Mouse (Mus musculus) lung, postnatal 0 days (tissue): ENCODE results near the gene Sergef.
A peak's percentile ranks its signal among the peaks of the same experiment; 100 is the strongest.

Source experiments
- CTCF ChIP-seq: IDR thresholded peaks from 2 replicates; pipeline ENCODE4 v1.5.1; 2016; ENCODE audit warnings: antibody characterized with exemption, mild to moderate bottlenecking
- EP300 ChIP-seq: IDR thresholded peaks from 2 replicates; pipeline ENCODE4 v1.6.1; 2016; ENCODE audit warnings: antibody characterized with exemption, mild to moderate bottlenecking, control low read depth

GRCm38 (mm10) chr7:46535429-46535799 is 104.2 kb downstream of the Sergef start:
- peak; percentile 61 for TF ChIP-seq CTCF
- TF ChIP-seq EP300 = no peak
